Mouse (Mus musculus) midbrain, embryonic 15.5 days (tissue): ENCODE measurements at regions not wholly inside any gene's neighbourhood (a gene's known extent, or its start where the extent isn't known, plus 50 kb on each side); places are given as distances from the start of the nearest gene placed in this dataset.
"Not testable (repeated sequence)": the region's sequence is repeated elsewhere in the genome, so short reads cannot be mapped to it uniquely, and the experiment has no call there.

Experiments
- ATAC-seq: fragments of 200-750 bp; cut with Nextera tagmentation; replicated peaks from 2 replicates; pipeline ENCODE4 v1.8.0; 2017; ENCODE audit warnings: moderate TSS enrichment
- H3K27ac ChIP-seq: fragments of 300-500 bp; sonication (generic); 2 replicates; pipeline ENCODE4 v1.5.1; 2015; ENCODE audit warnings: mild to moderate bottlenecking, inconsistent platforms
- H3K27me3 ChIP-seq: fragments of 300-500 bp; sonication (generic); replicated peaks from 2 replicates; pipeline ENCODE4 v1.6.1; 2015; ENCODE audit warnings: inconsistent platforms
- H3K36me3 ChIP-seq: fragments of 300-500 bp; sonication (generic); replicated peaks from 2 replicates; pipeline ENCODE4 v1.6.1; 2015; ENCODE audit warnings: inconsistent platforms
- H3K4me1 ChIP-seq: fragments of 300-500 bp; sonication (generic); 2 replicates; pipeline ENCODE4 v1.6.1; 2015; ENCODE audit warnings: inconsistent platforms
- H3K4me2 ChIP-seq: fragments of 300-500 bp; sonication (generic); 2 replicates; pipeline ENCODE4 v1.6.1; 2015; ENCODE audit warnings: inconsistent platforms, mild to moderate bottlenecking, moderate library complexity
- H3K4me3 ChIP-seq: fragments of 300-500 bp; sonication (generic); 2 replicates; pipeline ENCODE4 v1.5.1; 2015; ENCODE audit warnings: mild to moderate bottlenecking, inconsistent platforms
- H3K9ac ChIP-seq: fragments of 300-500 bp; sonication (generic); 2 replicates; pipeline ENCODE4 v1.6.1; 2015; ENCODE audit warnings: mild to moderate bottlenecking, inconsistent platforms
- H3K9me3 ChIP-seq: fragments of 300-500 bp; sonication (generic); 2 replicates; pipeline ENCODE4 v1.6.1; 2016; ENCODE audit warnings: inconsistent platforms
- WGBS: fragments of 180-500 bp; shearing (Covaris S2); methylation state at CpG from one replicate; pipeline ENCODE4 v1.1.7; 2015; ENCODE audit warnings: mixed read lengths; 5-methylcytosine and 5-hydroxymethylcytosine counted together

- Histone ChIP-seq H3K27ac (no peak overlapping the region), H3K27me3 (0 out of 2 replicates have a peak, but pooled peaks cover 4% of the 10 kb centered on the region), H3K9me3 (no peaks in the 10 kb centered on the region), H3K4me3 (no peak overlapping the region), H3K4me2 (no peak overlapping the region), H3K36me3 (no peaks in the 10 kb centered on the region), H3K9ac (no peak overlapping the region), H3K4me1 (no peaks in the 10 kb centered on the region)
- ATAC-seq, result no peak
- 10% methylated on average over 3 of the region's 3 CpGs for WGBS
Measured at GRCm38 (mm10) chr4:55250334-55250733, 99.5 kb upstream of the Rad23b start.

- H3K9me3 ChIP-seq, result no peaks in the 10 kb centered on the region
- H3K4me3 ChIP-seq, result no peak overlapping the region
- H3K27ac ChIP-seq, result no peak overlapping the region
- no peaks in the 10 kb centered on the region for H3K36me3 ChIP-seq
- H3K4me2 ChIP-seq, result no peak overlapping the region
- H3K9ac ChIP-seq, result no peak overlapping the region
- WGBS, result 58% methylated on average over 5 of the region's 5 CpGs
- ATAC-seq, result no peak
- 0 out of 2 replicates have a peak, but pooled peaks cover 4% of the 10 kb centered on the region for H3K27me3 ChIP-seq
- H3K4me1 ChIP-seq, result no peaks in the 10 kb centered on the region
Measured at GRCm38 (mm10) chr4:55251546-55251945, 98.3 kb upstream of the Rad23b start.

- H3K27ac ChIP-seq, result 0 out of 2 replicates have a peak overlapping the region, but pooled peaks have one; percentile 20
- H3K36me3 ChIP-seq, result no peaks in the 10 kb centered on the region
- no peaks in the 10 kb centered on the region for H3K9me3 ChIP-seq
- 0 out of 2 replicates have a peak, but pooled peaks cover 4% of the 10 kb centered on the region for H3K27me3 ChIP-seq
- no peak for ATAC-seq
- 54% methylated on average over 8 of the region's 8 CpGs for WGBS
- no peak overlapping the region for H3K9ac ChIP-seq
- no peak overlapping the region for H3K4me2 ChIP-seq
- H3K4me1 ChIP-seq, result no peaks in the 10 kb centered on the region
- no peak overlapping the region for H3K4me3 ChIP-seq
Measured at GRCm38 (mm10) chr4:55253769-55254168, 96.1 kb upstream of the Rad23b start.

GRCm38 (mm10) chr4:55271965-55272630, 77.7 kb upstream of the Rad23b start:
- H3K4me1 ChIP-seq, result no peaks in the 10 kb centered on the region
- no peak overlapping the region for H3K9ac ChIP-seq
- WGBS, result 85% methylated on average over 8 of the region's 8 CpGs
- no peaks in the 10 kb centered on the region for H3K9me3 ChIP-seq
- H3K27me3 ChIP-seq, result no peaks in the 10 kb centered on the region
- H3K4me2 ChIP-seq, result no peak overlapping the region
- ATAC-seq, result no peak
- no peak overlapping the region for H3K4me3 ChIP-seq
- no peaks in the 10 kb centered on the region for H3K36me3 ChIP-seq
- no peak overlapping the region for H3K27ac ChIP-seq

- no peak for ATAC-seq
- Histone ChIP-seq H3K9me3 (no peaks in the 10 kb centered on the region), H3K9ac (no peak overlapping the region), H3K4me2 (no peak overlapping the region), H3K36me3 (no peaks in the 10 kb centered on the region), H3K27ac (no peak overlapping the region), H3K4me1 (no peaks in the 10 kb centered on the region), H3K27me3 (no peaks in the 10 kb centered on the region), H3K4me3 (no peak overlapping the region)
- WGBS, result 11% methylated on average over 5 of the region's 5 CpGs
Measured at GRCm38 (mm10) chr4:55276300-55276952, 73.4 kb upstream of the Rad23b start.

- not testable (repeated sequence) for H3K4me3 ChIP-seq, H3K4me1 ChIP-seq, H3K27me3 ChIP-seq, ATAC-seq, H3K4me2 ChIP-seq, H3K9me3 ChIP-seq, H3K9ac ChIP-seq, H3K36me3 ChIP-seq, H3K27ac ChIP-seq
- WGBS, result 90% methylated on average over 8 of the region's 8 CpGs
Measured at GRCm38 (mm10) chr4:55279351-55279750, 70.5 kb upstream of the Rad23b start.

- H3K4me1 ChIP-seq, result no peaks in the 10 kb centered on the region
- WGBS, result 90% methylated on average over 3 of the region's 3 CpGs
- H3K27me3 ChIP-seq, result no peaks in the 10 kb centered on the region
Measured at GRCm38 (mm10) chr4:55280706-55281105, 69.1 kb upstream of the Rad23b start.

GRCm38 (mm10) chr4:55281486-55282096, 68.3 kb upstream of the Rad23b start:
- WGBS, result 74% methylated on average over 14 of the region's 14 CpGs

More at GRCm38 (mm10) chr4:55280706-55281105, 69.1 kb upstream of the Rad23b start:
- no peak overlapping the region for H3K9ac ChIP-seq
- no peaks in the 10 kb centered on the region for H3K36me3 ChIP-seq
- H3K9me3 ChIP-seq, result no peaks in the 10 kb centered on the region
- H3K4me3 ChIP-seq, result no peak overlapping the region
- H3K27ac ChIP-seq, result no peak overlapping the region
- H3K4me2 ChIP-seq, result no peak overlapping the region
- ATAC-seq, result no peak

GRCm38 (mm10) chr4:55282474-55282873, 67.4 kb upstream of the Rad23b start:
- no peak for ATAC-seq
- Histone ChIP-seq H3K4me2 (no peak overlapping the region), H3K9me3 (no peaks in the 10 kb centered on the region), H3K9ac (no peak overlapping the region), H3K4me3 (no peak overlapping the region), H3K27ac (no peak overlapping the region), H3K4me1 (no peaks in the 10 kb centered on the region), H3K36me3 (no peaks in the 10 kb centered on the region), H3K27me3 (no peaks in the 10 kb centered on the region)
- 94% methylated on average over 4 of the region's 4 CpGs for WGBS

More at GRCm38 (mm10) chr4:55281486-55282096, 68.3 kb upstream of the Rad23b start:
- H3K9ac ChIP-seq, result no peak overlapping the region
- H3K27ac ChIP-seq, result no peak overlapping the region
- no peak overlapping the region for H3K4me3 ChIP-seq
- no peaks in the 10 kb centered on the region for H3K36me3 ChIP-seq
- no peak for ATAC-seq
- no peaks in the 10 kb centered on the region for H3K27me3 ChIP-seq
- H3K4me2 ChIP-seq, result no peak overlapping the region
- H3K9me3 ChIP-seq, result no peaks in the 10 kb centered on the region
- H3K4me1 ChIP-seq, result no peaks in the 10 kb centered on the region

GRCm38 (mm10) chr4:55284722-55285225, 65.1 kb upstream of the Rad23b start:
- Histone ChIP-seq H3K9ac (no peak overlapping the region), H3K4me1 (no peaks in the 10 kb centered on the region), H3K4me2 (no peak overlapping the region), H3K27me3 (no peaks in the 10 kb centered on the region), H3K36me3 (no peaks in the 10 kb centered on the region), H3K9me3 (no peaks in the 10 kb centered on the region), H3K4me3 (no peak overlapping the region), H3K27ac (no peak overlapping the region)
- 81% methylated on average over 3 of the region's 3 CpGs for WGBS
- ATAC-seq, result no peak

- 40% methylated on average over 5 of the region's 5 CpGs for WGBS
- H3K9ac ChIP-seq, result no peak overlapping the region
- no peak for ATAC-seq
Measured at GRCm38 (mm10) chr4:55285641-55286040, 64.2 kb upstream of the Rad23b start.

GRCm38 (mm10) chr4:55288456-55288855, 61.4 kb upstream of the Rad23b start:
- H3K9me3 ChIP-seq, result no peaks in the 10 kb centered on the region
- no peaks in the 10 kb centered on the region for H3K27me3 ChIP-seq
- 75% methylated on average over 6 of the region's 6 CpGs for WGBS

More at GRCm38 (mm10) chr4:55285641-55286040, 64.2 kb upstream of the Rad23b start:
- no peaks in the 10 kb centered on the region for H3K27me3 ChIP-seq
- H3K36me3 ChIP-seq, result no peaks in the 10 kb centered on the region
- H3K9me3 ChIP-seq, result no peaks in the 10 kb centered on the region
- H3K4me3 ChIP-seq, result no peak overlapping the region
- H3K27ac ChIP-seq, result no peak overlapping the region
- H3K4me2 ChIP-seq, result no peak overlapping the region
- H3K4me1 ChIP-seq, result no peaks in the 10 kb centered on the region

More at GRCm38 (mm10) chr4:55288456-55288855, 61.4 kb upstream of the Rad23b start:
- H3K4me1 ChIP-seq, result peaks cover 8% of the 10 kb centered on the region
- no peak for ATAC-seq
- H3K4me2 ChIP-seq, result no peak overlapping the region
- H3K36me3 ChIP-seq, result no peaks in the 10 kb centered on the region
- no peak overlapping the region for H3K9ac ChIP-seq
- no peak overlapping the region for H3K27ac ChIP-seq
- no peak overlapping the region for H3K4me3 ChIP-seq
